Mouse (Mus musculus): Measurements from ENCODE around the gene Slc31a1. TPM values are rescaled to one million over a fixed set of nuclear protein-coding genes. Genes with fewer than 3 reads are reported as not detected.

Slc31a1 gene
- total RNA-seq, 2 experiments from 2014 or later = 12.4 to 16.6 TPM

- DNase-seq = no peak
Measured at GRCm38 (mm10) chr4:62362437-62362836, 1.9 kb downstream of the Slc31a1 start.

DNA sequence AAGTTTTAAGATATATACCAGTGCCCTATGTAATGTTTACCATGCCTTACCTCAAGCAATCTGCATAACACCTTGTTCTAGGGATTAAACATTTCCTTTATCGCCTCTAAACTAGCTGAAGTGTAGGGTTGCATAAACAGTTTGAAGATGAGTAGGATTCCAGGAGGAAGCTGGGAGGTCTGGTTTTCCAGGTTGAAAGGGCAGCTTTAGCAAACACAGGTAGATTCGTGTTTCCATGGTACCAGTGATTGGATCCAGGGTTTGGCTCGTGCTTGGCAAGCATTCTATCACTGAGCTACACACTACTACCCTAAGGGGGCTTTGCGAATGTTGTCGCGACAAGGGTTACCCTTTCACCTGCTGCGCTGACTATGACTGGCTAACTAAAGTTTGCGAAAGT, 3.8 kb downstream of the Slc31a1 start:
- no peak for DNase-seq

DNA sequence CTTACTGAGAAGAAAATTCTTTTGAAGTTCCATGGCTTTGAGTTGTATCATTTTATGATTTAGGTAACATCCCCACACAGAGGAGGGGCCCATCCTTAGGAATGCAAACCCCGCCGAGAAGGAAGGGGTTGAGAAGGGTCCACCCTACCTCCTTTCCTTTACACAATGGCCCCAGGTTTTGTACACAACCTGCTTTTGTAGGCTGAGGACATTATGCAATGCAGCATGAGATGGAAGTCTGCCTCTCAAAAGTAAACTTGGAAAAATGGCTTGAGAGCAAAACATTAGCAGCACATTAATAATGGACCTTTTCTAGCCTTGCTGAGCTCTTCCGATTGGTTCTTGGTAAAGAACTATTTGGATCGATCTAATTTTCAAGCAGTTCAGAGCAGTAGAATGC, 5.8 kb downstream of the Slc31a1 start:
- DNase-seq = no peak

DNA sequence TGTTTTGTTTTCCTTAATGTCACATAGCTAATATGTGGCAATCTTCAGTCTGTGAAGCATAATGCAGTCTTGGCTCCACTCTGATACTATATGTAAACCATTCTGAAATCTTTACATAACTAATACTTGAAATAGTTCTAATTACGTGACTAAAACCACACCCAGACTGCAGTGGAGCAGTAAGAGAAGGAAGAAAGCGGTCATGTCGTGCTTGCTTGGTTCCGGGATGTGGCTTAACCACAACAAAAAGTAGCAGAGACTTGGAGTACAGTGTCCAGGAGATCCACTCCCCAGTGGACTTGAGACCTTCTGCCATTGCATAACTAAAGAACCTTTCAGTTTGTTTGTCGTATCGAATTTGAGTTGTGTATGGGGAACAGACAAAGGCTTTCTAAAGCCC, 7.1 kb downstream of the Slc31a1 start:
- no peak for DNase-seq

GRCm38 (mm10) chr4:62369091-62369490, 8.6 kb downstream of the Slc31a1 start:
- no peak for DNase-seq

DNA sequence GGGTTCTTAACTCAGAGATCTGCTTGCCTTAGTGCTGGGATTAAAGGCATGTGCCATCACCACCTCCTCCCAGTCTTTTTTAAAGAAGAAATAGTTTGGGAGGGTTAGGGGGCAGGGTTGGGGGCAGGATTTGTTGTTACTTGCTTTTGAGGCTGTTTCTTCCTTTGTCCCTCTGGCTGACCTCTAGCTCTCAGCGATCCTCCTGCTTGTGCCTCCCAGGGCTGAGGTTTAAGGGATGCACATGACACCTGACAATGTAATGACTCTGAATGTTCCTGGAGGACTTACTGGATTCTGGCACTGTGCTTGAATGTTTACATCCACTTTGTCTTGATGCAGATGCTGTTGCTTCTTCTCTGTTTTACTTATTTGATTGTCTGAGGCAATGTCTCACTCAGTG, 11.9 kb downstream of the Slc31a1 start:
- DNase-seq = no peak

DNA sequence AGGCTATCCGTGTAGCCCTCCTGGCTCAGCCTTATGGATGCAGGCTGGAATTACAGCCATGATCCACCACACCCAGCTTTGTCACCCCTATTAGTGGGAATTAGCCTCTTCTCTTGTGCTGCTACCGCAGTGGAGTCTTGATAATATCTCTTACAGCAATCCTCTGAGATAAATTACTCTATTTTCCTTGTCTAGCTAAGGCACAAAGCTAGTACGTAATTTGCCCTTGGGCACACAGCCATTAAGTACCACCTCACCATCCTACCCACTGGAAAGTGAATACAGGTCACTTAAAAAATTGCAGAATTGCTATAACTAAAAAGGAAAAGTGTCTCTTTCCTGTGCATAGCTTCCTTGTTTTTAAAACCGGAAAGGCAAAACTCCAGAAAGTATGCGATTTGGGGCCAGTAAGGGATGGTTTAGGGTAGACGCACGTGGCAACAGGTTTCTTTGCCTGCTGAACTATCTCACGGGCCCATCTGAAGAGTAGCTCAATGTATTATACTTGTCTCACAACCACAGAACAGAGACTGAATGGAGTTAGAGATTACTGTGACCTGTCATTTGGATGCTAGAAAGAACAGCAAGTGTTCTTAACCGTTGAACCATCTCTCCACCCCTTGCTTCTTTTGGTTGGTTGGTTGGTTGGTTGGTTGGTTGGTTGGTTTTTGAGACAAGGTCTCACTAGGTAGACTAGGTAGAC, 12.4 kb downstream of the Slc31a1 start:
- DNase-seq = no peak

- no peak for DNase-seq
Measured at GRCm38 (mm10) chr4:62373668-62374067, 13.1 kb downstream of the Slc31a1 start.

- no peak for DNase-seq
Measured at GRCm38 (mm10) chr4:62374342-62374741, 13.8 kb downstream of the Slc31a1 start.

GRCm38 (mm10) chr4:62376123-62376522, 15.6 kb downstream of the Slc31a1 start:
- no peak for DNase-seq

- no peak for DNase-seq
Measured at GRCm38 (mm10) chr4:62379724-62380381, 19.3 kb downstream of the Slc31a1 start.

DNA sequence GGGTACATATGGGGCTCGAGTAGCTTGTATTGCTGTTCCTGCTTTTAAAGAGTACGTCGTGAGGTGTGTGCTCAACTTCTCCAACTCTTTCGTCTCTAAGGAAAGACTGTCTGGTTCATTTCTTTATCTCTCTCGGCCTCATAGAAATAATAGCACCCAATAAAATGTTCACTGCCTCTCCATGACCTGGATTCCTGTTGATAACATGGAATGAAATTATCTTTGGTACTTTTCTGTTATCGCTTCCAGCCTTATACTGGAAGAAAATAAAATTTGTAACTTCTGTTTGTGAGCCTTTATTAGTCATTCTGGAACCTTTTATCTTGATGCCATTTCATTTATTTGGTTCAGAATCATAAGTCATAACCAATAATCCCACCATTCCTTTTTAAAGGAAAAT, 22.7 kb downstream of the Slc31a1 start:
- DNase-seq = no peak

- DNase-seq = no peak
Measured at GRCm38 (mm10) chr4:62383752-62384151, 23.2 kb downstream of the Slc31a1 start.

DNA sequence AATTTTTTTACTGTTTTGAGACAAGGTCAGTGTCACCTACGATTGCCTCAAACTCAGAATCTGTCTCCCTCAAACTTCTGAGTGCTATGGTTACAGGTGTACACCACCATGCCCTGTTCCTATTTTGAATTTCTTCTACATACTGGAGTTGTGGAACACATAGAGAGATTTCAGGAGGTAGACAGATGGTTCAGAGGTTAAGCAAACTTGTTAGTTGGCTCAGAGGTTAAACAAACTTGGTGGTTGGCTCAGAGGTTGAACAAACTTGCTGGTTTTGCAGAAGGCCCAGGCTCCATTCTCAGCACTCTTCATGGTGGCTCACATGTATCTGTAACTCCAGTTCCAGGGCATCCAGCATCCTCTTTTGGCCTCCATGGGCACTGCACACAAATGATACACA, 23.6 kb downstream of the Slc31a1 start:
- DNase-seq = no peak

DNA sequence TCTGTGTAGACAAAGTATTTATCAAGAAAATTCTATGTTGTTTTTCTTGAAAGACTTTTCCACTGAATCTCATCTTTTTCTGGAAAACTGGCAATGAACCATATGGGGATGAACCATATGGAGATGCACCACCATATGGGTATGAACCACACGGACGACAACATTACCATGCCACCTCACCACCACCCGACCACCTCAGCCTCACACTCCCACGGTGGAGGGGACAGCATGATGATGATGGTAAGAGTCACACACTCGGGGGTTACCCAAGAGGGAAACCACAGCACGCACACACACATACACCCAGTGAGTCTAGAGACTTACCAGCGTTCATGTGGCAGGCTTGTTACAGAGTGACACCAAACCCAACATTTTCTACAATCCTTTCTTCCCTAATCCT, 24.9 kb downstream of the Slc31a1 start:
- DNase-seq = no peak

DNA sequence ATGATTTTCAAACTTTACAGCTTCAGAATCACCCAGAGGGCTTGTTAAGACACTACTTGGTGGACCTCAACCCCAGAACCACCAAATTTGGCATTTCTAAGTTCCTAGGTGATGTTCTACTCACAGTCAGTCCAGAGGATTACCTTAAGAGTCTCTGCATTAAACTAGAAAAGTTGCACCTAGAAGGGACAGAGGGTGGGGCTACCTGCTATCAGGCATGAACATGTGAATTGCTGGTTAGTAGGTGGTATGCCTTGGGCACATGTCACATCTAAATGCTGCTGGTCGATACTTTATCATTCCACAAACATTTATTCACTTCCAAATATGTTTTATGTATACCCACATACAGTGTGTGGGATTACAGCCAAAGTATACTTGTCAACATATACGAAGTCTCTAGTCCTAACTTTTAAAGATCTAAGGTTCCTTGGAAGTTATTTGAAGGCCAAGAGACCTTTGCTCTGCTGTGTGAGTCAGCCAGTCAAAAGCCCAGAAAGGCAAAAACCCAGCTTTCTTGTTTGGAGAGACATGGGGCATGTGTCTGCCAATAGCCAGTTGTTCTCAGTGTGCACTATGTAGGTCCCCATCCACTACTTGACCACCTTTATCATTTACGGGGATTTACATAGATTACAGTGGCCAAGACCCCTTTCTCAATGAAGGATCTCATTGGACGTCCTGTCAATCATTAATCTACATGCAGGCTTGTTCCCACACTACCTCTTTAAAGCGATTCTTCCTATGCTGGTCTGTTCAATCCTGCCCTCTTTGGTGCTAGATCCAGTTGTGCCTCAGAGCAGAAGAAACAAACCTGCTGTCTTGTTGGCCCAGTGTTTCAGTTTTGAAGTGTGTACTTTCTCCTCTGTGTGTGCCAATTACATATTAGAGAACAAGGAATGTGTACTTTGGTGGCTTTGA, 29.3 kb downstream of the Slc31a1 start:
- no peak for DNase-seq

DNA sequence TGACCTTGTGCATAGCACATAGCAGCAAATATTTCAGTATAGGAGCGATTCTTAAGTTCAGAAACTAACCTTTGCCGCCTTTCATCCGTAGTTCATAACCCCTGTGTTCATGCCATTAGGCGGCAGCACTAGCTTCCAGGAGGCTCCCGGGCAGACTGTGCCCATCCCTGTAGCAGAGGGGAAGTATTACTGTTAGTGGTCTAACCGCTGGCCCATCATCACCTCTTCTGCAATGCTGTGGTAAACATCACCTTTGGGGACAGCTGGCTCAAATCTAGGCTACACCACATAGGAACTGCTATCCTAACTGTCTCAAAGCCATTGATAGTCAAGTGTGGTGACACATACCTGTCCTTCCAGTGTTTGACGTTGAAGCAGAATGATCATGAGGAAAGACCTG, 31.4 kb downstream of the Slc31a1 start:
- DNase-seq = no peak

GRCm38 (mm10) chr4:62393459-62393858, 32.9 kb downstream of the Slc31a1 start:
- DNase-seq = no peak

DNA sequence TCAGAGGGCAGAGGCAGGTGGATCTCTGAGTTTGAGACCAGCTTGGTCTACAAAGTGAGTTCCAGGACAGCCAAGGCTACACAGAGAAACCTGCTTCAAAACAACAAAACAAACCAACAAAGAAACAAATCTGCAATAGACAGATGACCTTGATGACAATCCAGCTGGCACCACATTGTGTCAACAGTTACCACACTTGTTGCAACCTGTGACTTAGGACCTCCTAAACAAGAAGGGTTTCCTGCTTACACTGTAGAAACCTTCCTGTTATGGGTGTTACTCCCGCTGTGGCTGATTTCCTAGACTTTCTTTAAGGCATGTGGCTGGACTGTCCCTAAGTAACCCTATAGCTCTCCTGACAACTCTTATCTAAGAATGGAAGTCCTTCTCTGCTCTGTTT, 35.3 kb downstream of the Slc31a1 start:
- DNase-seq = no peak

DNA sequence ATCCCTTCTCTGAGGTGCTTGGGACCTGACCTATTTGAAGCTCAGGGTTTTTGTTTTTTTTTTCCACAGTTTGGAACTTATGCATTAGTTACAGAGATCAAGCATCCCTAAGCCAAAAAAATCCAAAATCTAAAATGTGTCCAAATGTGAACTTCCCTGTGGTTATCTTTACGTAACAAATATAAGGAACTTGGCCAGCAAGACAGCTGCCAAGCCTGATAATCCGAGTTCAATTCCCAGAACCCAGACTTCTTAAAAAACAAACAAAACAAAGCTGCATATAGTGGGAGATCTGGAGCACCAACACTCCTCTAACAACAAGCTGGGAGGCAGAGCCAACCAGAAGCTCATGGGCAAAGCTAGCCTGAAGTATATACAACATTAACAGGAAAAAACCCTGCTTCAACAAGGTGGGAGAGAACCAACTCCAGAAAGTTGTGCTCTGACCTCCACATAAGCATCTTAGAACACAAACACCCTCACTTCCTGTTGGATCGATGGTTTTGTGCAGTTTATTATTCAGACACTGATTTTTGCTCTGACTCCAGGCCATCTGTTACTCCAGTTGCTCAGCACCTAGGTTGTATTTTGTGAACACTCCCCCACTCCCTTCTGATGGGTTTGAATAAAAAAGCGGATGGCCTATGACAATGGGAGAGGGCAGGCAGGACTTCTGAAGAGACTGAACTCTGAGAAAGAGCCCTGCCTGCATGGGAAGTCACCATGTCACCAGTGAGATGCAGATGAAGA, 37.3 kb downstream of the Slc31a1 start:
- no peak for DNase-seq

DNA sequence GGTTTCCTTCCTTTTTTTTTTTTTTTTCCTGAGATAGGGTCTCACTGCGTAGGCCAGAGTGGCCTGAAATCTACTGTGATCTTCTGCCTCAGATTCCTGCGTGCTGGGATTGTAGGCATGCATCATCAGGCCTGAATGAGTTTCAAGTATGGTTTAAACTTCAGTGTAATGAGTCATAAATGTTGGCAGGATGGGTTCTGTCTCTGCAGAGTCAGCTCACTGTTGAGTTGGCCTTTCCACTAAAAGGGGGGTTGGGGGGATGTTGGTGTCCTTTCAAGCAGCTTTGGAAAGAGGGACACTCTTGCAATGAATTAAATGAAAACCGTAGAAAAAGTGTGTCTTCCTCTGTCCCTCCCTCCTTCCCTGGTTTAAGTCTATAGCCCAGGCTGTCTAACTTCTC, 38.4 kb downstream of the Slc31a1 start:
- no peak for DNase-seq

DNA sequence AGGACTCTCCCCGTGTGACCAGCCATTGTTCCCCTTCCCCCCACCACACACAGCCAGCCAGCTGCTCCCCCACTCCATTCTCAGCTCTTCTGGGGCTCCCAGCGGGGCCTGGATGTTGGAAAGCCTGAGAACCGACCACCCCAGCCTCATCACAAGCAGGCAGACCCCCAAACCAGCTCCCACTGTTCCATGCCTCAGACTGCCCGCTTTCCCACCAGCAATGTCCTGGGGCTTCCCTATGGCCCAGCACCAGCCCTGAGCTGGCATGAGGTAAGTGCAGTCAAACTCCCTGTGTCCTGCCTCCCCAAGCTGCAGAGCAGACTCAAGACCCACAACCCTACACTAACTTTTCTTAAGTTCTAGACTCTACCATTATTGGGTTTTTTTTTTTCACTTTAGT, 45.6 kb downstream of the Slc31a1 start:
- no peak for DNase-seq

Measured in gastrocnemius, postnatal 10 days (tissue).